Mouse (Mus musculus): ENCODE results near the gene Rpl39. TPM values are rescaled to one million over a fixed set of nuclear protein-coding genes. Genes with fewer than 3 reads are reported as not detected.
A peak's percentile ranks its signal among the peaks of the same experiment; 100 is the strongest.

Rpl39 gene
- 600 and 683 TPM in 2 replicates for polyA plus RNA-seq (2014; fragmentation: Nextera tagmentation; extraction: Ambion mirVana)

DNA sequence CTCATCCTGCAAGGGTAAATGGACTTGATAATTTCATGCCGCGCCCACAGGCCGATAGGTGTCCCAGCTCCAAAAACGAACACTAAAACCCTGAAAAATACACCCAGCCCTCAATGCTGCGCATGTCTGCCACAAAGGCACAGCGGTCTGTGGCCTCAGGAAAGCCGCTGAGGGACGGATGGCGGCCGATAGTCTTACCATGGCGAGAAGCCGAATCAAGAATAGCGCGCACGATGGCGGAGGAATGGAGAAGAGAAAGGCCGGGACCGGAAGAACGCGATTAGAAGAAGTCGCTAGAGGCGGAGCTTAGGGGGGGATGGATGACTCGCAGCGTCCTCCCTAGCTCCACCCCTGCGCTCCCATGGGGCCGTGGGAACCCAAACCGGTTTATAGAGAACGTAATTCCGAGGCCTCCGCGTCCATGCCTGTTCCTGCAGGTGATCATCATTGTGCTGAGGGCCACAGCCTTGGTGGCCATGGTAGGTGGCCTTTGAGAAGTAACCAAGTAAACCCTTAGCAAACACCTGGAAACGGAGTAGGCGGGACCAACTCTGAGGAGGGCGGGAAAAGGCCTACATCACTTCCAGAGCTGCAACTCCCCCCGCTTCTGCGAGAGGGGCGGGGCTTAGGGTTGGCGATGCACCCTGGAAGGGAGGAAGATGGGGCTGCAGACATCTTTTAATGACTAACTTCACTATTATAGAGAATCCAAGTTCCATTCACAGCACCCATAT, at the start of gene Rpl39:
TSS of gene Rpl39 (minus strand) at position 476 of the 734 bp plus-strand sequence.
- no peaks in the 10 kb centered on the region for H3K4me1 ChIP-seq (ENCODE audit: insufficient read depth)
- 12% methylated on average over 38 of the region's 38 CpGs for WGBS

DNA sequence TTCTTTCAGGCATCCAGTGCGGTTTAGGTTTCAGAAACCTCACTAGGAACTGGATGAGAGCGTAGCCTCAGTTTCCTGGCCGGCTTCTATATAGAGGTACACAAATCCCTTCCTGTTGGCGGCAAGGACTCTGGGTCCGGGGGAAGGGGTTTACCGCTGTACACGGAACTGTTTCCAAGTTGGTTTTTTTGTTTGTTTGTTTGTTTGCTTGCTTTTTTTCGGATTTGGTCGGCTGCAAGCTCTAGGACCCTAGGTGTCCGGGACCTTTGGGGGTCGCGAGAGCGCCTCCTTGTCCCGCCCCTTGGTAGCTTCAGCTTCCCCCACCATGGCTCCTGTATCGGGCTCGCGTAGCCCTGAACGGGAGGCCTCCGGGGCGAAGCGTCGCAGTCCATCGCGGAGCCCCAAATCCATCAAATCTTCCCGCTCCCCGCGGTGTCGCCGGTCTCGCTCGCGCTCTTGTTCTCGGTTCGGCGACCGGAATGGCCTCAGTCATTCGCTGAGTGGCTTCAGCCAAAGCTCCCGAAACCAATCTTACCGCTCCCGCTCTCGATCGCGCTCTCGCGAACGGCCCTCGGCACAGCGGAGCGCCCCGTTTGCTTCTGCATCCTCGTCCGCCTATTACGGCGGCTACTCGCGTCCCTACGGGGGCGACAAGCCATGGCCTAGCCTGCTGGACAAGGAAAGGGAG, 41.6 kb upstream of the Rpl39 start, which contains the start of gene Nkap:
TSS of gene Nkap (plus strand) at position 125 of the 688 bp plus-strand sequence.
- peak within 1 kb of the TSS; percentile 82 for H3K27ac ChIP-seq (ENCODE audit: low read depth)
- peak; percentile 88 for DNase-seq
- H3K4me2 ChIP-seq, result peak within 1 kb of the TSS; percentile 59
- WGBS, result 9% methylated on average over 58 of the region's 58 CpGs
- H3K4me1 ChIP-seq (ENCODE audit: insufficient read depth), result no peaks in the 10 kb centered on the region
- ATAC-seq (ENCODE audit: insufficient read depth), result peak; percentile 92
- peak within 1 kb of the TSS; percentile 61 for H3K4me3 ChIP-seq (ENCODE audit: low read depth, low read length)
- peak within 1 kb of the TSS; percentile 76 for H3K9ac ChIP-seq
- no peaks in the 10 kb centered on the region for H3K36me3 ChIP-seq (ENCODE audit: insufficient read depth)
- TF ChIP-seq CTCF (IDR thresholded peaks at IDR 0.05; ENCODE audit: low read depth), result no peak
- H3K27me3 ChIP-seq (ENCODE audit: insufficient read depth, low read length), result no peaks in the 10 kb centered on the region
- H3K9me3 ChIP-seq (ENCODE audit: low read depth, low read length), result no peaks in the 10 kb centered on the region

More for the DNA sequence above, at the start of gene Rpl39:
- Histone ChIP-seq H3K4me3 (ENCODE audit: low read depth, low read length) (peak within 1 kb of the TSS; percentile 59), H3K4me2 (peak within 1 kb of the TSS; percentile 75), H3K9me3 (ENCODE audit: low read depth, low read length) (no peaks in the 10 kb centered on the region), H3K36me3 (ENCODE audit: insufficient read depth) (peaks cover 28% of the 10 kb centered on the region), H3K27ac (ENCODE audit: low read depth) (peak within 1 kb of the TSS; percentile 81), H3K27me3 (ENCODE audit: insufficient read depth, low read length) (no peaks in the 10 kb centered on the region), H3K9ac (peak within 1 kb of the TSS; percentile 81)
- DNase-seq, result peak; percentile 92
- peak; percentile 93 for ATAC-seq (ENCODE audit: insufficient read depth)
- no peak for TF ChIP-seq CTCF (IDR thresholded peaks at IDR 0.05; ENCODE audit: low read depth)

DNA sequence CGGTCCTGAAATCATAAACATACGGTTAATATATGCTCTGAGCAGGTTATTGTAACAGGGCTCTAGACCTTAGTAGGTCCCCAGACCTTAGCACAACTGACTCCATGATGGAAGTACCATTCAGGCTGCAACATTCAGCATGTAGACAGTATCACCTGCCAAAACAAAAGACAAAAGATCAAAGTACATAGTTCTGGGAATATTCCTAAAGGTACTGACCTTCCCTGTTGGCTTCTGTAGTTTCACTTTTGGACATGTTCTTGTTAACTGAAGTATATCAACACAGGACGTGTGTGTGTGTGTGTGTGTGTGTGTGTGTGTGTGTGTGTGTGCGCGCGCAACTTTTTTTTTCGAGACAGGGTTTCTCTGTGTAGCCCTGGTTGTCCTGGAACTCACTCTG, 40.3 kb upstream of the Rpl39 start:
- H3K36me3 ChIP-seq (ENCODE audit: insufficient read depth), result no peaks in the 10 kb centered on the region
- no peak overlapping the region for H3K4me3 ChIP-seq (ENCODE audit: low read depth, low read length)
- H3K4me2 ChIP-seq, result no peak overlapping the region
- ATAC-seq (ENCODE audit: insufficient read depth) (no peak), DNase-seq (no peak)
- no peaks in the 10 kb centered on the region for H3K27me3 ChIP-seq (ENCODE audit: insufficient read depth, low read length)
- no peaks in the 10 kb centered on the region for H3K4me1 ChIP-seq (ENCODE audit: insufficient read depth)
- WGBS, result 91% methylated on average over 7 of the region's 7 CpGs
- H3K27ac ChIP-seq (ENCODE audit: low read depth), result no peak overlapping the region
- no peaks in the 10 kb centered on the region for H3K9me3 ChIP-seq (ENCODE audit: low read depth, low read length)
- no peak for TF ChIP-seq CTCF (IDR thresholded peaks at IDR 0.05; ENCODE audit: low read depth)
- H3K9ac ChIP-seq, result no peak overlapping the region

DNA sequence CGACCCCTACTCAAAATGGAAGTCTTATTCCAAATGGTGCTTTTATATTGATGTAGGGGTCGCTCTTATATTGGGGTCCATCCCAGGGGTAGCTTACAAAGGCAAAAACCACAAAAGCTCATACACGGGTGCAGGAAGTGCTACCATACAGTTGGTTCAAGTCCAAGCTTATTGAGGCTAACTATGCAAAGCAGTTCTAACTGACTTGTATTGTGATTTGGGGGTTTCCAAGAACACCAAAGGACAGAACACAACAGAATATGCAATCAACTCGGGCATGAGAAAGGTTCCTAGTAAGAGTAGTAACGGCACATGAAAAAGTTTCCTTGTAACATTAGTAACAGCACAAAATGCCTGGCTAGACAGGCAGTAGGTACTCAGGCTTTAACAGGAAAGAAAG, 35.0 kb upstream of the Rpl39 start:
- Histone ChIP-seq H3K9ac (no peak overlapping the region), H3K27me3 (ENCODE audit: insufficient read depth, low read length) (no peaks in the 10 kb centered on the region), H3K36me3 (ENCODE audit: insufficient read depth) (no peaks in the 10 kb centered on the region), H3K4me1 (ENCODE audit: insufficient read depth) (no peaks in the 10 kb centered on the region), H3K4me3 (ENCODE audit: low read depth, low read length) (no peak overlapping the region), H3K4me2 (no peak overlapping the region), H3K9me3 (ENCODE audit: low read depth, low read length) (no peaks in the 10 kb centered on the region), H3K27ac (ENCODE audit: low read depth) (no peak overlapping the region)
- WGBS, result 63% methylated on average over 5 of the region's 5 CpGs
- DNase-seq (no peak), ATAC-seq (ENCODE audit: insufficient read depth) (no peak)
- no peak for TF ChIP-seq CTCF (IDR thresholded peaks at IDR 0.05; ENCODE audit: low read depth)

DNA sequence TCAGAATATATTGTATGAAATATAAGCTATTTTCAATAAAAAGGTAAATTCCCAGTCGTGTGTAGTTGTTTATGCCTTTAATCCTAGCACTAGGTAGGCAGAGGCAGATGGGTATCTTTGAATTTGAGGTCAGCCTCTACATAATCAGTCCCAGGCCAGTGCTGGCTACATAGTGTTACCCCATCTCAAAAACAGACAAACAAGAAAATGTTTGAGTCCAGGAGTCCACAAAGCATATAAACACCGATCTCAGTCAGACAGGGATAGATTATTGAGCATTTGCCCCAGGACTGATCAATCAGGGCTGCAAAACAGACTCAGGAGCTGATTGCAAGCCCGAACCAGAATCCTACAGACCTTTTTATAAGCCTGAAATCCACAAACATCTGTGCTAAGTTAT, 34.4 kb upstream of the Rpl39 start:
- Histone ChIP-seq H3K9me3 (ENCODE audit: low read depth, low read length) (no peaks in the 10 kb centered on the region), H3K9ac (no peak overlapping the region), H3K27ac (ENCODE audit: low read depth) (no peak overlapping the region), H3K4me1 (ENCODE audit: insufficient read depth) (no peaks in the 10 kb centered on the region), H3K4me3 (ENCODE audit: low read depth, low read length) (no peak overlapping the region), H3K4me2 (no peak overlapping the region), H3K36me3 (ENCODE audit: insufficient read depth) (no peaks in the 10 kb centered on the region), H3K27me3 (ENCODE audit: insufficient read depth, low read length) (no peaks in the 10 kb centered on the region)
- 52% methylated on average over 3 of the region's 3 CpGs for WGBS
- DNase-seq, result no peak
- ATAC-seq (ENCODE audit: insufficient read depth), result no peak
- no peak for TF ChIP-seq CTCF (IDR thresholded peaks at IDR 0.05; ENCODE audit: low read depth)

DNA sequence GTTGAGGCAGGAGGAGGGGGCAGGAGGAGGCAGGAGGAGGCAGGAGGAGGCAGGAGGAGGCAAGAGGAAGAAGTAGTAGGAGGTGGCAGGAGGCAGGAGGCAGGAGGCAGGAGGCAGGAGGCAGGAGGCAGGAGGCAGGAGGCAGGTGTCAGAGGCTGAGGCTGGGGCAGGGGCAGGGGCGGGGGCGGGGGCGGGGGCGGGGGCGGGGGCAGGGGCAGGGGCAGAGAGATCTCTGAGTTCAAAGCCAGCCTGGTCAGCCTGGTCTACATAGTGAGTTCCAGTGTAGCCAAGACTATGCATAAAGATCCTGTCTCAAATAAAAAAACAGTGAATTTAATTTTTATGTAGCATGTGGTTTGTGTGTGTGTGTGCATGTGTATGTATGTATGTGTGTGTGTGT, 31.9 kb upstream of the Rpl39 start:
- Histone ChIP-seq H3K4me2 (no peak overlapping the region), H3K9me3 (ENCODE audit: low read depth, low read length) (no peaks in the 10 kb centered on the region), H3K36me3 (ENCODE audit: insufficient read depth) (no peaks in the 10 kb centered on the region), H3K9ac (no peak overlapping the region), H3K4me3 (ENCODE audit: low read depth, low read length) (no peak overlapping the region), H3K27ac (ENCODE audit: low read depth) (no peak overlapping the region), H3K27me3 (ENCODE audit: insufficient read depth, low read length) (no peaks in the 10 kb centered on the region), H3K4me1 (ENCODE audit: insufficient read depth) (no peaks in the 10 kb centered on the region)
- no CpG with 5 or more reads among the region's 5 CpGs for WGBS
- ATAC-seq (ENCODE audit: insufficient read depth), result no peak
- TF ChIP-seq CTCF (IDR thresholded peaks at IDR 0.05; ENCODE audit: low read depth), result no peak
- DNase-seq, result no peak

DNA sequence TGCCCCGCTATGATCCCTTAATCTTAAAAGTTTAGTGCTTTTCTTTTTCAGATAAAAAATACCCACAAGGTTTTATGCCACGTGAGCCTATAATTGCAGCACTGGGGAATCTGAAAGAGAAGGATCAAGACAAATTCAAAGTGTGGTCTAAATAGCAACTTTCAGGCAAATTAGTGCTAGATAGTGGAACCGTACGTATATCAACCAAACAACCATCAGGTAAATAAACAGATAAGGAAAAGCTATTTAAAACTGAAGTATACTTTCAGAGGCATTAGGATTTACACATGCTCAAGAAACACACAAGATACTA, 25.6 kb upstream of the Rpl39 start:
- Histone ChIP-seq H3K4me2 (no peak overlapping the region), H3K9me3 (ENCODE audit: low read depth, low read length) (no peaks in the 10 kb centered on the region), H3K4me1 (ENCODE audit: insufficient read depth) (no peaks in the 10 kb centered on the region), H3K4me3 (ENCODE audit: low read depth, low read length) (no peak overlapping the region), H3K36me3 (ENCODE audit: insufficient read depth) (peaks cover 4% of the 10 kb centered on the region; the same call in 1 of the 2 replicates), H3K27ac (ENCODE audit: low read depth) (no peak overlapping the region), H3K27me3 (ENCODE audit: insufficient read depth, low read length) (no peaks in the 10 kb centered on the region), H3K9ac (no peak overlapping the region)
- DNase-seq (no peak), ATAC-seq (ENCODE audit: insufficient read depth) (no peak)
- no peak for TF ChIP-seq CTCF (IDR thresholded peaks at IDR 0.05; ENCODE audit: low read depth)
- 71% methylated on average over 4 of the region's 4 CpGs for WGBS
